Mouse (Mus musculus) lung, postnatal 0 days (tissue): ENCODE data around the gene Coa3.

ENCODE experiments used
- CTCF ChIP-seq: IDR thresholded peaks from 2 replicates; pipeline ENCODE4 v1.5.1; 2016; ENCODE audit warnings: antibody characterized with exemption, mild to moderate bottlenecking
- EP300 ChIP-seq: IDR thresholded peaks from 2 replicates; pipeline ENCODE4 v1.6.1; 2016; ENCODE audit warnings: antibody characterized with exemption, mild to moderate bottlenecking, control low read depth

DNA sequence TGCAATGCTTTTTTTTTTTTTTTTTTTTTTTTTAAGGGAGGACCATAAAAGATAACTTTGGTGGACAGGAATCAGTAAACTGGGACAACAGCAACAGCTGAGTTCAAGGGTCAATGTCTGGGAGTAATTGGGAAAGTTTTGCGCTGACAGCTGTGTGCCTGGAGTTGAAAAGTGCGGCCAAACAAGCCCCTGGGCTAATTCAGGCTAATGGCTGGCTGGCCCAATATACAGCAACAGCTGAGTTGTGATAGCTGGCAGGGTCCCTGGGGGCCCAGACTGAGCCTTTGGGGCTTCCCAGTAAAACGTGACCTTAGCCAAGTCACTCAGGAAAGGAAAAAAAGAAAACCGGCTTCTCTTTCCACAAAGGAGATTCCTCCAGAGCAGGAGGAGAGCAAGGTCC lies 33.8 kb downstream of the Coa3 start:
- TF ChIP-seq EP300 (no peak), CTCF (no peak)
